ENCODE assay signal across 21 mouse cellular contexts in genomic region chr16:93919189-93919588, GRCm38 (mm10). TPM values are rescaled to one million over a fixed set of nuclear protein-coding genes. Genes with fewer than 3 reads are reported as not detected.
DNase-seq lines count a peak whose midpoint lies in the region; ATAC-seq and TF ChIP-seq lines count a peak whose summit lies in the region.
"Had no signal": no experiment of that assay in that cellular context is flagged by ENCODE, and none has a peak within 500 bp of the region (broad histone marks: within the 10 kb centered on the region; RNA-seq: fewer than 3 reads in every experiment).

No protein-coding gene starts in this region.

- no peaks in the 10 kb centered on the region for H3K36me3 ChIP-seq in hindbrain, embryonic 11.5 days (ENCODE audit: control insufficient read depth, insufficient read depth, low read length)
- H3K36me3 ChIP-seq in hindbrain, embryonic 10.5 days, result no peaks in the 10 kb centered on the region
- no peaks in the 10 kb centered on the region for H3K36me3 ChIP-seq in testis, adult 2 months (ENCODE audit: control insufficient read depth, insufficient read depth, low read length)
- H3K36me3 ChIP-seq in limb, embryonic 12.5 days, result no peaks in the 10 kb centered on the region
- no peaks in the 10 kb centered on the region for H3K36me3 ChIP-seq in liver, embryonic 12.5 days
- H3K36me3 ChIP-seq: forebrain, embryonic 10.5 days; heart, embryonic 13.5 days; midbrain, embryonic 10.5 days had no signal

- no peaks in the 10 kb centered on the region for H3K4me1 ChIP-seq in hindbrain, embryonic 11.5 days (replicated peaks; ENCODE audit: control insufficient read depth, insufficient read depth, low read length)
- H3K4me1 ChIP-seq in hindbrain, embryonic 10.5 days (replicated peaks), result 0 out of 2 replicates have a peak, but pooled peaks cover 6% of the 10 kb centered on the region
- peaks cover 14% of the 10 kb centered on the region for H3K4me1 ChIP-seq in testis, adult 2 months (ENCODE audit: control insufficient read depth, insufficient read depth, low read length)
- H3K4me1 ChIP-seq in limb, embryonic 12.5 days (replicated peaks), result peaks cover 18% of the 10 kb centered on the region
- peaks cover 12% of the 10 kb centered on the region for H3K4me1 ChIP-seq in liver, embryonic 12.5 days

- no peak overlapping the region for H3K4me2 ChIP-seq in hindbrain, embryonic 11.5 days (replicated peaks; ENCODE audit: low read depth, low read length)
- H3K4me2 ChIP-seq in limb, embryonic 12.5 days, result no peak overlapping the region
- H3K4me2 ChIP-seq in liver, embryonic 12.5 days, result no peak overlapping the region

- H3K9me3 ChIP-seq in hindbrain, embryonic 11.5 days (ENCODE audit: control insufficient read depth, low read length), result no peaks in the 10 kb centered on the region
- no peaks in the 10 kb centered on the region for H3K9me3 ChIP-seq in hindbrain, embryonic 10.5 days
- no peaks in the 10 kb centered on the region for H3K9me3 ChIP-seq in limb, embryonic 12.5 days
- H3K9me3 ChIP-seq in liver, embryonic 12.5 days (replicated peaks), result no peaks in the 10 kb centered on the region
- H3K9me3 ChIP-seq: forebrain, embryonic 10.5 days; heart, embryonic 13.5 days; midbrain, embryonic 10.5 days had no signal

- ATAC-seq in hindbrain, embryonic 11.5 days (ENCODE audit: low FRiP score), result 0 out of 2 replicates have a peak, but pooled peaks have one; percentile 35
- ATAC-seq in limb, embryonic 12.5 days (ENCODE audit: insufficient number of reproducible peaks, insufficient read depth, low FRiP score, low TSS enrichment, low read depth), result peak; percentile 32; the same call in 1 of the 2 replicates
- no peak for ATAC-seq in liver, embryonic 12.5 days
- ATAC-seq in cerebellum, adult (ENCODE audit: insufficient number of reproducible peaks, low FRiP score, low TSS enrichment), result no peak

- no peaks in the 10 kb centered on the region for H3K27me3 ChIP-seq in hindbrain, embryonic 11.5 days (ENCODE audit: control insufficient read depth, insufficient read depth, low read length)
- H3K27me3 ChIP-seq in hindbrain, embryonic 10.5 days (ENCODE audit: insufficient read depth, poor library complexity, severe bottlenecking), result peaks cover 12% of the 10 kb centered on the region; the same call in 1 of the 2 replicates
- H3K27me3 ChIP-seq in testis, adult 2 months (ENCODE audit: control insufficient read depth, insufficient read depth, low read length), result no peaks in the 10 kb centered on the region
- H3K27me3 ChIP-seq in limb, embryonic 12.5 days, result peaks cover 6% of the 10 kb centered on the region
- H3K27me3 ChIP-seq in liver, embryonic 12.5 days (replicated peaks), result peaks cover 12% of the 10 kb centered on the region

- no peak for DNase-seq in hindbrain, embryonic 11.5 days (ENCODE audit: low spot score)
- DNase-seq in hindbrain, embryonic 10.5 days (ENCODE audit: low spot score), result no peak
- no peak for DNase-seq in testis, postnatal 14 days (ENCODE audit: low spot score)
- DNase-seq: adrenal gland, postnatal 25 days; cerebellum, adult 9-11 months; gastrocnemius, postnatal 25 days; heart, adult 2 months; kidney, adult 2 months; kidney, postnatal 14 days; left cerebral cortex, postnatal 4 days; liver, postnatal 0 days; right cerebral cortex, adult 18-20 months; right cerebral cortex, postnatal 4 days; thymus, adult 2 months had no signal

- TF ChIP-seq POLR2A in testis, adult 2 months (IDR thresholded peaks at IDR 0.05; ENCODE audit: control insufficient read depth, low read depth, low read length), result no peak

- TF ChIP-seq CTCF in testis, adult 2 months (IDR thresholded peaks at IDR 0.05; ENCODE audit: control insufficient read depth, insufficient read depth, insufficient replicate concordance, low read depth, low read length), result no peak

- no peak overlapping the region for H3K9ac ChIP-seq in hindbrain, embryonic 11.5 days (ENCODE audit: low read depth, low read length)
- no peak overlapping the region for H3K9ac ChIP-seq in limb, embryonic 12.5 days (replicated peaks)
- no peak overlapping the region for H3K9ac ChIP-seq in liver, embryonic 12.5 days
- H3K9ac ChIP-seq: liver, postnatal 0 days had no signal

- WGBS in hindbrain, embryonic 11.5 days, result 77% methylated on average over 20 of the region's 20 CpGs
- 70% methylated on average over 20 of the region's 20 CpGs for WGBS in hindbrain, embryonic 10.5 days
- WGBS in limb, embryonic 12.5 days, result 76% methylated on average over 20 of the region's 20 CpGs
- 71% methylated on average over 20 of the region's 20 CpGs for WGBS in liver, embryonic 12.5 days (ENCODE audit: insufficient replicate concordance)

- H3K27ac ChIP-seq in hindbrain, embryonic 11.5 days (ENCODE audit: low read depth, low read length), result no peak overlapping the region
- no peak overlapping the region for H3K27ac ChIP-seq in hindbrain, embryonic 10.5 days
- no peak overlapping the region for H3K27ac ChIP-seq in testis, adult 2 months (ENCODE audit: control insufficient read depth, insufficient read depth, low read depth, low read length)
- H3K27ac ChIP-seq in limb, embryonic 12.5 days, result no peak overlapping the region
- no peak overlapping the region for H3K27ac ChIP-seq in liver, embryonic 12.5 days
- H3K27ac ChIP-seq: heart, adult 2 months; heart, embryonic 13.5 days had no signal

- H3K4me3 ChIP-seq in hindbrain, embryonic 11.5 days (ENCODE audit: low read depth, low read length), result no peak overlapping the region
- no peak overlapping the region for H3K4me3 ChIP-seq in hindbrain, embryonic 10.5 days
- peak overlapping the region; percentile 5; the same call in 1 of the 2 replicates for H3K4me3 ChIP-seq in testis, adult 2 months (ENCODE audit: control insufficient read depth, low read depth, low read length)
- H3K4me3 ChIP-seq in limb, embryonic 12.5 days (replicated peaks), result no peak overlapping the region
- H3K4me3 ChIP-seq in liver, embryonic 12.5 days, result no peak overlapping the region
- H3K4me3 ChIP-seq: heart, adult 2 months; heart, embryonic 13.5 days had no signal

RNA-seq across cellular contexts. Expression of gene Chaf1b, which starts 35.5 kb away (rescaled TPM):
- 87.8 and 91.2 TPM in 2 replicates for polyA plus RNA-seq in hindbrain, embryonic 11.5 days (2014; fragmentation: Nextera tagmentation; extraction: Ambion mirVana)
- polyA plus RNA-seq in hindbrain, embryonic 10.5 days (2016; fragmentation: Nextera tagmentation; extraction: Ambion mirVana), result 109 and 132 TPM in 2 replicates
- polyA plus RNA-seq in testis, adult 2 months (2012; rRNA removed), result 9.3 and 10.1 TPM in 2 replicates
- polyA plus RNA-seq in limb, embryonic 12.5 days (2016; fragmentation: Nextera tagmentation; extraction: Ambion mirVana), result 104 and 110 TPM in 2 replicates
- 66.9 and 71.2 TPM in 2 replicates for polyA plus RNA-seq in liver, embryonic 12.5 days (2016; fragmentation: Nextera tagmentation; extraction: Ambion mirVana)

Comparison
In these comparisons a context has a peak if more than half of its experiments do, and no peak if none do; other contexts are left out.
1. ATAC-seq: peak in hindbrain, embryonic 11.5 days (single experiment) and limb, embryonic 12.5 days (single experiment); none in liver, embryonic 12.5 days (single experiment) and cerebellum, adult (single experiment).